Mouse (Mus musculus) urinary bladder, postnatal 10 days (tissue): ENCODE data around the gene Mfn2.
"Not testable (repeated sequence)": the region's sequence is repeated elsewhere in the genome, so short reads cannot be mapped to it uniquely, and the experiment has no call there.

ENCODE experiments used
- DNase-seq: peaks from one replicate; pipeline ENCODE4 v3.0.0; 2022; ENCODE audit warnings: low spot score

Mfn2 gene

GRCm38 (mm10) chr4:147867563-147868449 is 36.7 kb downstream of the Mfn2 start:
- DNase-seq = no peak

GRCm38 (mm10) chr4:147866793-147867192 is 37.7 kb downstream of the Mfn2 start:
- DNase-seq = not testable (repeated sequence)

GRCm38 (mm10) chr4:147866056-147866455 is 38.4 kb downstream of the Mfn2 start:
- DNase-seq = no peak

- no peak for DNase-seq
Observed at GRCm38 (mm10) chr4:147865651-147866050, 38.9 kb downstream of the Mfn2 start.

GRCm38 (mm10) chr4:147862051-147862450 is 42.5 kb downstream of the Mfn2 start:
- DNase-seq = no peak

- DNase-seq = no peak
Observed at GRCm38 (mm10) chr4:147850776-147851175, 53.7 kb downstream of the Mfn2 start.

- no peak for DNase-seq
Observed at GRCm38 (mm10) chr4:147848584-147848991, 55.9 kb downstream of the Mfn2 start.

- DNase-seq = no peak
Observed at GRCm38 (mm10) chr4:147847614-147848583, 56.6 kb downstream of the Mfn2 start, which contains the start of gene Zfp933. TSS of gene Zfp933 (minus strand) at chr4:147848366.

- DNase-seq = no peak
Observed at GRCm38 (mm10) chr4:147842871-147843270, 61.6 kb downstream of the Mfn2 start.

GRCm38 (mm10) chr4:147839282-147839681 is 65.2 kb downstream of the Mfn2 start:
- not testable (repeated sequence) for DNase-seq

GRCm38 (mm10) chr4:147824389-147824788 is 80.1 kb downstream of the Mfn2 start:
- DNase-seq = no peak
